Mouse (Mus musculus) hindbrain, embryonic 13.5 days (tissue): Measurements from ENCODE around the gene Ptgs1. TPM values are rescaled to one million over a fixed set of nuclear protein-coding genes. Genes with fewer than 3 reads are reported as not detected.

Source experiments
- ATAC-seq: fragments of 200-750 bp; cut with Nextera tagmentation; 2 replicates; pipeline ENCODE4 v1.8.0; 2017; ENCODE audit warnings: moderate TSS enrichment; ENCODE audit not compliant: low FRiP score
- H3K27ac ChIP-seq: fragments of 300-500 bp; sonication (generic); 2 replicates; pipeline ENCODE4 v1.5.1; 2015; ENCODE audit warnings: inconsistent platforms, mild to moderate bottlenecking, moderate library complexity
- H3K27me3 ChIP-seq: fragments of 300-500 bp; sonication (generic); 2 replicates; pipeline ENCODE4 v1.6.1; 2015; ENCODE audit warnings: mild to moderate bottlenecking, inconsistent platforms
- H3K36me3 ChIP-seq: fragments of 300-500 bp; sonication (generic); 2 replicates; pipeline ENCODE4 v1.6.1; 2015; ENCODE audit warnings: mild to moderate bottlenecking, inconsistent platforms
- H3K4me1 ChIP-seq: fragments of 300-500 bp; sonication (generic); replicated peaks from 2 replicates; pipeline ENCODE4 v1.6.1; 2015; ENCODE audit warnings: inconsistent platforms
- H3K4me2 ChIP-seq: fragments of 300-500 bp; sonication (generic); 2 replicates; pipeline ENCODE4 v1.6.1; 2015; ENCODE audit warnings: inconsistent platforms, mild to moderate bottlenecking, moderate library complexity
- H3K4me3 ChIP-seq: fragments of 300-500 bp; sonication (generic); 2 replicates; pipeline ENCODE4 v1.5.1; 2015; ENCODE audit warnings: mild to moderate bottlenecking, inconsistent platforms
- H3K9ac ChIP-seq: fragments of 300-500 bp; sonication (generic); 2 replicates; pipeline ENCODE4 v1.6.1; 2015; ENCODE audit warnings: mild to moderate bottlenecking, inconsistent platforms
- H3K9me3 ChIP-seq: fragments of 300-500 bp; sonication (generic); 2 replicates; pipeline ENCODE4 v1.6.1; 2016; ENCODE audit warnings: inconsistent platforms
- WGBS: fragments of 180-500 bp; shearing (Covaris S2); methylation state at CpG from one replicate; pipeline ENCODE4 v1.1.7; 2015; 5-methylcytosine and 5-hydroxymethylcytosine counted together
- polyA plus RNA-seq: library from polyadenylated mRNA; unstranded; fragments of >200 nt; fragmentation: Nextera tagmentation; extraction: Ambion mirVana; gene quantifications from 2 replicates; pipeline ENCODE4 v1.2.1, GENCODE M21; 2015

Ptgs1 gene
- polyA plus RNA-seq, 1 experiment from 2014 or later, result 5.1 TPM

DNA sequence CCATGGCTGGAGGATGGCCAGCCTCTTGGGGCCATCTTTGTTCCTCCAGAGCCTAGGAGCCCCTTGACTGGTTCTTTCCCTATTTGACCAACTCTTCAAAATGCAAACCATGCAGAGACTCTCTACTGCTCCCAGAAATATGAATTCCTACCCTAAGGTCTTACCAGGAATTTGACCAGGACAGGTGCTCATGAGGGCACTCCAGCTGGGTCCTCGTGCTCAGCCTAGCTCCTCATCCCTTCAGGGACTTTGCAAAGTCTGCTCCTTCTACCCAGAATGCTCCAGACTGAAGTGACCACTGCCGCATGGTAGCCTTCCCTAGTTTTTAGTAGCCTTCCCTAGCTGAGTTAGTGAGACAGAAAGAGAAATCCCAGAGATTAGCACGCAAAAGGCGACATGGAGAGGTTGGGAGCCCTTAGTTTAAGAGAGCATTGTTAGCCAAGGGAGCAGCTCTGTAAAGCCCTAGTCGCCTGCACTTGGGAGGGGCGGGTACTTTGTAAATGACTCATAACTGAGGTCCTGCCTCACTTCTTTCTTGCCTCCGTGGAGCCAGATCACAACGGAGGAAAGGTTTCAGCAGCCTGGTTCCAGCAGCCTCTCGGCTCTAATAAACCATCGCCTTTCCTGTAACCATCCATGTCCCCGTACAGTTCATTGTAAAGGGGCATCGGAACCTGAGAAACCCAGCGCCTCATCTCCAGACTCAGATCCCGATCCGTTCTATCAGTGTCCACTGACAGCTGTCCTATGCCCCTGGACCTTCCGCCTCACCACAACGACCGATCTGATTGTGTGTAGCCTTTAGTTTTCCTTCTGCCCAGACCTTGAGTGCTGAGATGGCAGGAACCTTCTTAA, 28.2 kb upstream of the Ptgs1 start:
- Histone ChIP-seq H3K36me3 (no peaks in the 10 kb centered on the region), H3K4me2 (peak overlapping the region; percentile 77), H3K9ac (peak overlapping the region; percentile 76), H3K9me3 (no peaks in the 10 kb centered on the region), H3K4me1 (peaks cover 41% of the 10 kb centered on the region), H3K4me3 (peak overlapping the region; percentile 41), H3K27ac (peak overlapping the region; percentile 74), H3K27me3 (peaks cover 58% of the 10 kb centered on the region)
- no peak for ATAC-seq
- 24% methylated on average over 18 of the region's 18 CpGs for WGBS

DNA sequence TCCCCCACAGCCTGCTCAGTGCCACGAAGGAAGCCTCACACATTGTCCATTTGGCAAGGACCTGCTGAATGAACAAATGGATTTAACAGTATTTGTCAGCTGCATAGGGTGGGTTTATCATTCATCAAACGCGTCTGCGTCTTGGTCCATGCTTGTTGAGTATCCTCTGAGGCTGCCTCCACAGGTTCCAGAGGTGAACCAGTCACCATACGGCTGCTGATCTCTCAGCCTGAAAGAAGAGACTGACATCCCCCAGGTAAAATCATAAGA, 27.7 kb upstream of the Ptgs1 start:
- Histone ChIP-seq H3K9ac (peak overlapping the region; percentile 76), H3K4me3 (peak overlapping the region; percentile 41), H3K4me1 (peaks cover 41% of the 10 kb centered on the region), H3K9me3 (no peaks in the 10 kb centered on the region), H3K4me2 (peak overlapping the region; percentile 77), H3K27me3 (peaks cover 56% of the 10 kb centered on the region), H3K27ac (peak overlapping the region; percentile 74), H3K36me3 (no peaks in the 10 kb centered on the region)
- 18% methylated on average over 5 of the region's 5 CpGs for WGBS
- ATAC-seq, result no peak

DNA sequence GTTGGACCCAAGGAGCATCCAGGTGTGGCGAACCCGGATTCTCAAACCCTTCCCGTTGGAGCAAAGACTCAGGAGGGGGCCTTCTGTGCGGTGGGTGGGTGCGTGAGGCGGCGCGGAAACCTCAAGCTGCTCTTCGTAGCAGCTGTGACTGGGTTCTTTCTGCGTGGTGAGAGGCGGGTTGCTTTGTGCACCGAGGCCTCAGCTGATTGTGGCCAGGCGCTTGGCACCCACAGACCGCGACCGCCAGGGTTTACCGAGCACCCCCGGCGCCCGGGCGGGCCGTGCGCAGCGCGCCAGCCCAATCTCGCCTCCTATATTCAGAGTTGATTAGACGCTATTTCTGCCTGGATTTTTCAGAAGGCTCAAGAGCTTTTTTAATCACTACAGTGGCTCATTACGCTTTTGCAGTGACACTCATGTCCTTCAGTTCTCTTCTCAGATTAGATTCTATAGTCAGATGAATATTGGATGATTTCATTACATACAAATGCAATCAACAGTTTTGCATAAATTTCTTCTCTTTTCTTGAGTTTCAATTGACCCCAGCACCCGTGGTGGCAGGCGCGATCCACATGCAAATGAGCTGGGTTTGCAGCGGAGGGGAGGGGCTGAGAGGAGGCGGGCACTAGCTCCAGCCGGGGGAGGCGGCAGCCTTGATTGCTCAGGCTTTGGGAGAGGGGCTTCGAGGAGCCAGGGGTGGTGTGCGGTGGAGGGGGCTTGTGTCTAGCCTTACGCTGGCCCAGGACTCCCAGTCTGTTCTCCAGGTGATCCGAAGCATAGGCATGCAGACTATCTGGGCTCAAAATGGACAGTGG, 27.0 kb upstream of the Ptgs1 start:
- peaks cover 56% of the 10 kb centered on the region for H3K27me3 ChIP-seq
- 1% methylated on average over 39 of the region's 39 CpGs for WGBS
- ATAC-seq, result peak; percentile 67
- peak overlapping the region; percentile 41 for H3K4me3 ChIP-seq
- H3K27ac ChIP-seq, result peak overlapping the region; percentile 74
- H3K4me1 ChIP-seq, result peaks cover 38% of the 10 kb centered on the region
- no peaks in the 10 kb centered on the region for H3K36me3 ChIP-seq
- peak overlapping the region; percentile 76 for H3K9ac ChIP-seq
- H3K9me3 ChIP-seq, result no peaks in the 10 kb centered on the region
- peak overlapping the region; percentile 77 for H3K4me2 ChIP-seq

DNA sequence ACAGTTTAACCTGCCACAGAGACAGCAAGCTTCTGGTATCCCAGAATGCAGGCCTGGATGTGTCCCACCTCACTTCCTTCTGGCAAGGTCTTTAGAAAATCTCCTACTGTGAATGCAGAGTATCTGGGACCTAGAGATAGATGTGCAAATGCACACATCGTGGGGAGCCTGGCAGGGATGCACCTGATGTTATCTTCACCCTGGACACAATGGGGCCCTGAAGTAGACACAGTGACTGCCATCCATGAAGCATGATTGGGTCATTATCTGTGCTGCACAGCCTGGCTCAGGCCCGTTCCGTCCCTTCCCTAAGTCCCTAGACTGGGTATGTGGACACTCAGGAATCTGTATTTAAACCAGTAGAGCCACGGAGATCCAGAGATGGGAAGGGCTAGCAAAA, 25.6 kb upstream of the Ptgs1 start:
- Histone ChIP-seq H3K9ac (no peak overlapping the region), H3K27ac (no peak overlapping the region), H3K9me3 (no peaks in the 10 kb centered on the region), H3K4me1 (peaks cover 28% of the 10 kb centered on the region), H3K36me3 (no peaks in the 10 kb centered on the region), H3K4me3 (no peak overlapping the region), H3K4me2 (no peak overlapping the region), H3K27me3 (peaks cover 67% of the 10 kb centered on the region)
- 54% methylated on average over 4 of the region's 4 CpGs for WGBS
- ATAC-seq, result no peak

DNA sequence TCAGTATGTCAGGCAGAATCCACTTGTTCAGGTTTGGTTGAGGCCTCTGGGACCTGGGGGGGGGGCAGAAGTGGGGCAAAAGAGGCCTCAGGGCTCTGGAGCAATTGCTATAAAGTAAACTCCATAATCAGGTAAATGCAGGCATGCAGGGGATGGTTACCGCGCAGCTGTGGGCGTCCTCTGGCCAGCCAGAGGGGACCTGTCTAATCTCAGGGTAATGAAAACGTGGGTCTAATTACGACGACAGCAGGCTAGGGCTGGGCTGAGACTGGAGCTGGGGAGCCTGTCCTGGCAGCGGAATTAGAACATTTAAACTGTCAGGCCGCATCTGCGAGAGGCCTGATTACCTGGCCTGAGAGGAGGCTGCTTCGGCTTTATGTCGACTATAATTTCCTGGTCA, 23.2 kb upstream of the Ptgs1 start:
- Histone ChIP-seq H3K9ac (no peak overlapping the region), H3K9me3 (no peaks in the 10 kb centered on the region), H3K27me3 (peaks cover 67% of the 10 kb centered on the region), H3K4me3 (no peak overlapping the region), H3K4me2 (no peak overlapping the region), H3K4me1 (peaks cover 30% of the 10 kb centered on the region), H3K27ac (no peak overlapping the region), H3K36me3 (no peaks in the 10 kb centered on the region)
- ATAC-seq, result no peak
- WGBS, result 63% methylated on average over 11 of the region's 11 CpGs

DNA sequence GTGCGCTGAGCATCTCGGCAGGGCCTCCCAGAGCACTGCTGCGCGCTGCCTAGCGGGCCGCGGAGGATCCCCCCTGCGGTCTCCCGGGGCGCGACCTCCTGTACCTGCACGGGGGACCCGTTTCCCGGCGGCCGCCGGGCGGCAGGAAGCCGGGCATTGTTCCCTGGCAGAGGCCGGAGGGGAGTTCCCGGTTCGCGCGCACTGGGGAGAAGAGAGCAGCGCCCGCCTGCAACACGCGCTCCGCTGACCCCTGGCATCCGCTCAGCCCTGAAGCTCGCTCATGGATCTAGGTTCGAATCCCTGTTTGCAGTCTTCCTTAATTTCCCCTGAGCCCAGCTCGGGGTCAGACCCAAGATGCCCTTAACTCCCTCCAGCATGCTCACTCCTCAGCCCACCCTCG, 19.4 kb upstream of the Ptgs1 start:
- Histone ChIP-seq H3K4me1 (peaks cover 16% of the 10 kb centered on the region), H3K4me2 (peak overlapping the region; percentile 34), H3K9ac (no peak overlapping the region), H3K4me3 (no peak overlapping the region), H3K9me3 (no peaks in the 10 kb centered on the region), H3K27me3 (peaks cover 51% of the 10 kb centered on the region), H3K36me3 (no peaks in the 10 kb centered on the region), H3K27ac (no peak overlapping the region)
- WGBS, result 6% methylated on average over 17 of the region's 34 CpGs
- no peak for ATAC-seq

DNA sequence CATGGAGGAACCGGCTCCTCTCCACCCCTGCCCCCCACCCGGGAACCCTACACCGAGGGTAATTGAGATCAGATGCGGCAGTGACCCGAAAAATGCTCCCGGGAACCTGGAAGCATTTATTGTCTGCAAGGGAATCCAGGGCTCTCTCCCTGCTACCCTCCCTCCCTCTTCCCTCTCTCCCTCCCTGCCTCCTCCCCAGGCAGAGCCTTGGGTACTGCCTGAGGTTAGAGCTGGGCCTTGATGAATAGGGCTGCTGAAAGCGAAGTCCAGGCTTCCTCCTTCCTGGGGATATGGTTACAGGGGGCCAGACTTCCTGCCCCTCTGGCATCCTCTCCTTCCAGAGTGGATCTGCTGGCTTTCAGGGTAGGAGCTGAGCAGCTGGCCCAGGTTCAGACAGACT, 18.4 kb upstream of the Ptgs1 start:
- Histone ChIP-seq H3K36me3 (no peaks in the 10 kb centered on the region), H3K4me2 (no peak overlapping the region), H3K27ac (no peak overlapping the region), H3K4me3 (no peak overlapping the region), H3K27me3 (peaks cover 48% of the 10 kb centered on the region), H3K9me3 (no peaks in the 10 kb centered on the region), H3K9ac (no peak overlapping the region), H3K4me1 (peaks cover 22% of the 10 kb centered on the region)
- 15% methylated on average over 7 of the region's 7 CpGs for WGBS
- ATAC-seq, result no peak

DNA sequence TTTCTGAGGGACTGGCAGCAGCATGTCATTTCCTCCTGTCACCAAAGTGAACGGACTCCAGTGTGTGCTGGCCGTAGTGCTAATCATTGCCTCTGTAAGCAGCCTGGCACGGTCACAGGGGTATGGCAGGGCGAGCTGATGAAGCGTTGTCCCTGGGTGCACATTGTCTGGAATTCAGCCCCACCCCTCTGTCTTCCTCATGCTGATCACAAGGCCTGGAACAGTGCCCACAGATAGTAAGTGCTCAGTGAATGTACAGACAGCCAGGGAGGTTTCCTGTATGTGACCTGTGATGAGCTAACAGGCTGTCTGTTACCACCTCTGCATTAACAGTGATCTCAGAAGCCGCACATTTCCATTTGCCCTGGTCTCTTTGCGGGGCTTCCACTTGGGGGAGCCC, 17.1 kb upstream of the Ptgs1 start:
- peaks cover 48% of the 10 kb centered on the region for H3K27me3 ChIP-seq
- WGBS, result 53% methylated on average over 7 of the region's 7 CpGs
- 0 out of 2 replicates have a peak, but pooled peaks have one; percentile 2 for ATAC-seq
- no peaks in the 10 kb centered on the region for H3K9me3 ChIP-seq
- H3K4me3 ChIP-seq, result no peak overlapping the region
- H3K4me2 ChIP-seq, result no peak overlapping the region
- H3K4me1 ChIP-seq, result peaks cover 22% of the 10 kb centered on the region
- no peak overlapping the region for H3K27ac ChIP-seq
- H3K9ac ChIP-seq, result 0 out of 2 replicates have a peak overlapping the region, but pooled peaks have one; percentile 35
- no peaks in the 10 kb centered on the region for H3K36me3 ChIP-seq

DNA sequence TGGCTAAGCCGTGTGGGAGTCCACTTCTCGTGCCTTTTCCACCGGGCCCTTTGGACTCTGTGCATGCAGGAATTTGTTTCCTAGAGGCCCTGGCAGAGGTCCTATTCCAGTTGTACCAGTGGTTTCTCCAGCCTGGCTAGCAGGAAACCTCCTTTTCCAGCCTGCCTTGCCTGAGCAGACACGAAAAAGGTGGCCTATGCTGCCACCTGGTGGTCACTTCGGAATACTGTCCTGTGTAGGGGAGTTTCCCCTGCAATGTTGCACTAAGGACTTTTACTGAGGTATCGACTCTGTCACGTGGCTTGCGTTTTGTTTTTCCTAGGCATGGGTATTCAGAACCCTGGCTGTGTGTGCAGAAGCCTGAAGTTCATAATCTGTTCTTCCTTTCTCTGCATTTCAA, 16.2 kb upstream of the Ptgs1 start:
- peaks cover 22% of the 10 kb centered on the region for H3K4me1 ChIP-seq
- H3K4me2 ChIP-seq, result no peak overlapping the region
- H3K36me3 ChIP-seq, result no peaks in the 10 kb centered on the region
- H3K4me3 ChIP-seq, result no peak overlapping the region
- H3K9ac ChIP-seq, result no peak overlapping the region
- peaks cover 43% of the 10 kb centered on the region for H3K27me3 ChIP-seq
- peak; percentile 65 for ATAC-seq
- no peaks in the 10 kb centered on the region for H3K9me3 ChIP-seq
- 9% methylated on average over 8 of the region's 8 CpGs for WGBS
- H3K27ac ChIP-seq, result no peak overlapping the region

DNA sequence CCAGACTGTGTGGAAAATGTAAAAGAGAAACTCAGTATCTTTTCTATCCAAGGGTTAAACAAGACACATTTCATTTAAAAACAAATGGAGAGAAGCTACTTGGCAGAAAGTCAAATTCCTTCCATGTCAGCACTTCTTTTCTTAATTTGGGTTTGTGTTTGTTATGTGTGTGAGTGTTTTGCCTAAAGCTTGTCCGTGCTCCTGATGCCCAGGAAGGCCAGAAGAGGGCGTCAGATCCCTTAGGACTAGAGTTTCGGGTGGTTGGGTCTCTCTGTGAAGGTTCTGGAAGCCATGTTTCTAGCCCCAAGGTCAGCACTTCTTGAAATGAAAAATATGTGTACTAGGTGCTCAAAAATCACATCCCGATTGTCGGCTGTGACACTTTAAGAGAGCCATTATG, 15.8 kb upstream of the Ptgs1 start:
- no peak overlapping the region for H3K4me3 ChIP-seq
- H3K27me3 ChIP-seq, result peaks cover 39% of the 10 kb centered on the region
- no peak for ATAC-seq
- H3K9me3 ChIP-seq, result no peaks in the 10 kb centered on the region
- WGBS, result 63% methylated on average over 5 of the region's 5 CpGs
- H3K36me3 ChIP-seq, result no peaks in the 10 kb centered on the region
- H3K4me2 ChIP-seq, result no peak overlapping the region
- H3K4me1 ChIP-seq, result peaks cover 22% of the 10 kb centered on the region
- no peak overlapping the region for H3K27ac ChIP-seq
- no peak overlapping the region for H3K9ac ChIP-seq

DNA sequence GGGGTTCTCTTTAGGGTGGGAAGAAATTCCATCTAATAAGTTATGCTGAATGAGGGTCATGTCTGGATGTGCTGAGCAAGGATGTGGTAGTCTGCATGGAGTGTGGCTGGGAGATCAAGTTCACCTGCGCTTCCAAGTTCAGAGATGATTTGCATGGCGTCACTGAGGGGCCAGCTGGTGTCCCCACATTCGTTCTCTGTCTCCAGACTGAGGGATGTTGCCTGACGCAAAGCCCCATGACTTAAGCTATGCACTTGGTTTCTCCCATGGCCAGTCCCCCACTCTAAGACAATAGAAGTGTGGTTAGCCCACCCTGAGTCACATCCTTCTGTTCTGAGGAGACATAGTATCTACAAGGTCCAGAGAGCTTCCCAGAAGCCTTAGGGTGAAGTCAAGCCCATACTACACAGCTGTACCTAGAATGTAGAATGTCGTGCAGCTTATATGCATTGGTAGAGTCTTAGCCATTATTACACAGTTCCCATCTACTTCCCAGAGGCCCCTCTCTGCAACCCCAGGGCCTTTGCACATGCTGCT, 15.0 kb upstream of the Ptgs1 start:
- Histone ChIP-seq H3K36me3 (no peaks in the 10 kb centered on the region), H3K4me3 (no peak overlapping the region), H3K4me1 (peaks cover 22% of the 10 kb centered on the region), H3K9me3 (no peaks in the 10 kb centered on the region), H3K4me2 (no peak overlapping the region), H3K27me3 (peaks cover 31% of the 10 kb centered on the region), H3K27ac (no peak overlapping the region), H3K9ac (no peak overlapping the region)
- WGBS, result 91% methylated on average over 5 of the region's 5 CpGs
- ATAC-seq, result no peak

DNA sequence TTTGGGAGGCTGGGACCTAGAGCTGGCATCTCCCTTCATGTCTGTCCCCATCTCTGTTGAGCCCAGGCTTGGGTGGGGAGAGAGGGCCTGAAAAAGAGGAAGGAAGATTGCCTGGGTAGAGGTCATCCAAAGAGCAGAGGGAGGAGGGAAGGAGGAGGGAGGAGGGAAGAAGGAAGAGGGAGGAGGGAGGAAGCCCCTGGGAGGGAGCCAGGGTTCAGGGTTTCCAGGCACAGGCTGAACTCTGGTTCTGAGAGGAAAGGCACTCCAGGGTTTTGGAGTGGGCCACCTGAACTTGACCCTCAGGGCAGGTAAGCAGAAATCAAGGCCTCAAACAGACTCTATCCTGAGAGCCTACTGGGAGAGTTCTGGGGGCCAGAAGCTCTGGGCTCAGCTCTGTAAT, 13.7 kb upstream of the Ptgs1 start:
- H3K4me2 ChIP-seq, result no peak overlapping the region
- no peaks in the 10 kb centered on the region for H3K36me3 ChIP-seq
- H3K9ac ChIP-seq, result peak overlapping the region; percentile 5; the same call in 1 of the 2 replicates
- ATAC-seq, result no peak
- no peak overlapping the region for H3K27ac ChIP-seq
- peaks cover 14% of the 10 kb centered on the region for H3K4me1 ChIP-seq
- peaks cover 18% of the 10 kb centered on the region for H3K27me3 ChIP-seq
- no peak overlapping the region for H3K4me3 ChIP-seq
- H3K9me3 ChIP-seq, result no peaks in the 10 kb centered on the region
